Mouse (Mus musculus) kidney, adult 8-10 months (tissue): ENCODE measurements around the gene Nrap.
A peak's percentile ranks its signal among the peaks of the same experiment; 100 is the strongest.

Source experiments
- DNase-seq, 2 experiments: peaks; one replicate each; pipeline ENCODE4 v3.0.0; 2022

The Nrap gene

DNA sequence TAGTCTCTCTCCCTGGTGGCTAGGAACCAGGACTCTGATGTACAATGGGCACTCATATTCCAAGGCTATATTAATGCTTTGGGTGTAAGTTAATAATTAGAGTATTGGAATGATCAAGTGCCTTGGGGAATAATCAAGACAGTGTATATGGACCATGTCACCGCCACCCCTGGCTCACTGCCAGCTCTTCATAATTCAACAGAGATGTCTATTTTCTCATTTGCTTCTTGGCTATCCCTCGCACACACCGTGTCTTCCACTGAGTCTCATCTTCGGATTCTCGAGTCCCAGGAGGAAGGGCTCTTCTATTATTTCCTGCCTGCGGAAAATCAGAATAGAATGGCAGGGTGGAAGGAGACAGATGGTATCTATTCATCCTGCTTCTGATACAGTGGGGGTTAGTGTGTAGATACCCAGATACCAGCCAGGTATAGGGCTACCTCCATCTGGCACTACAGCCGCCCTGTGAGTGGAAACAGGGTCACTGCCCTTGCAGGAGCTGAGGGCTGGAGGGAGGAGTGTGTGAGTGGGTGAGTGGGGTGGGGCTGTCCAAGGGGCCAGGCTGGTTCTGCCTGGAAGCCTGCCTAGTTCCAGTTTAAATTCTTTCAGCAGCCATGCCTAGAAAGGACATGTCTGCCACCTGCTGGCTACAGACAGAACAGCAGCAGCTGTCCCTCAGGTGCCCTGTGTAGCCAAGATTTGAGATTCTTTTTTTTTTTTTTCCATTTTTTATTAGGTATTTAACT lies 95.0 kb downstream of the Nrap start:
- peak; percentile 82 to 88 for DNase-seq

DNA sequence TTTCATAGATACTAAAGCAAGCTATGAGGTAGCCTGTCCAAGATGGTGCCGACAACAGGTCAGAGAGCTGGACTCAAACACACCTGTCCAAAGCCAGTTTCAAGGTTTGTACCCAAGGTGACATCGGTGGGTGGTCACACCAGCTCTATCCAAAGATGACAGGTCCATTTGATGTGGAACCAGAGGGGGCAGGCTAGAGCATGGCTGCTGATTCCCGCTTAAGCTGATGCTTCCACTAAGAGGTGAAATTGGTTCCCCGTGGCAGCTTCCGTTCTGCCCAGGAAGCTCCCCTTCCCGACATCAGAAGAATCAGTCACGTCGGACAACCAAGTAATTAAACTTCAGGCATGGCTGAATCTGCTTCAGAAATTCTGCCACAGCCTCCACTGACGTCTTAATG lies 97.5 kb downstream of the Nrap start:
- DNase-seq, result no peak

DNA sequence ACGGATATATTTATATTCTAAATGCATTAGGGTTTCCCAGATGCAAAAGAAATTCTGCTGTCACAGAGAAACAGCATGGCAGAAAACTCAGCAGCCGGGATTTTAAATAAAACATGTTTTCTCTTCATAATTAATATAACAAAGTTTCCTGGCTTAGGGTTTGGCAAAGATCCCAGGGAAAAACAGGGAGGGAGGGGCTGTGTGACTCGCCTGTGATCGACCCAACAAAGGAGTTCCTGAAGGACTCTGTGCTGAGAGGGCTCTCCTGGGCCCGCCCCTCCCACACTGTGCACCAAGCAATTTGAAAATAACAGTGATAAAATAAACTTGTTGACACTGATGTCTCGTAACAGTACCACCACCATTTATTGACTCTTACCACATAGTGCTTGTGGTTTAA lies 97.9 kb downstream of the Nrap start:
- peak in 1 of 2 experiments; percentile 15 for DNase-seq

DNA sequence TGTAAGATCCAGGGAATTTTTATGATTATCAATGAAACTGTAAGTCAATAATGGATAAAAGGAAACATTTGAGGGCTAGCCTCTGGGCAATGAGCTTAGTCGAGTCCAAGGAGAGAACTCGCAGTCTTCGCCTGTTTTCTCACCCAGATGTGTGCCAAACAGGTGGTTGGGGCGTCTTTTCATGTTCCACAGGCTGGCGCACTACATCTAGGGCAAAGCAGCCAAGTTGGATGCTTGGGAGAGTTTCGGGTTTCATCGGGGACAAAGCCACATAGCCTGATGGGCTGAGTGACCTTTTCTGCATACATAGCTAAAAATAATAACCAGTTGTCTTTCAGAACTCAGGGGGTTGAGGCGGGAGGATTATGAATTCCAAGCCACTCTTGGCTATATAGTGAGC lies 100.2 kb downstream of the Nrap start:
- DNase-seq, result no peak

DNA sequence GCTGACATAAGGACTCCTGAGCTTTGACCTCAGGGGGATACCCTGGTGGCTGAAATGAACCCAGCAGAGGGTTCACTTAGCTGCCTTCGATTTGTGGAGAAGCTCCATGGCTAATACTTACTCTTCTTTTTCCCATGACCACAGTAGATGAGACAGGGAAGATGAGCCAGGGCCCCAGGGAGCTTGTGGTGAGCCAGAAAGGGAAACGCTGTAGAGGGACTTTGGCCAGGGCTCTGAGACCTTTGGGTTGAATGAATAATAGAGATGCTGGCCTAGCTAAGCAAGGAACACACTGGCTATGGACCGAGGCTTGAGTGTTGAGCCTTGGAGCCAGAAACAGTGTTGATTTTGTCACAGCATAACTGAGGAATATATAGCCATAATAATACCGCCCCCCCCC lies 101.4 kb downstream of the Nrap start:
- peak; percentile 49 for DNase-seq

DNA sequence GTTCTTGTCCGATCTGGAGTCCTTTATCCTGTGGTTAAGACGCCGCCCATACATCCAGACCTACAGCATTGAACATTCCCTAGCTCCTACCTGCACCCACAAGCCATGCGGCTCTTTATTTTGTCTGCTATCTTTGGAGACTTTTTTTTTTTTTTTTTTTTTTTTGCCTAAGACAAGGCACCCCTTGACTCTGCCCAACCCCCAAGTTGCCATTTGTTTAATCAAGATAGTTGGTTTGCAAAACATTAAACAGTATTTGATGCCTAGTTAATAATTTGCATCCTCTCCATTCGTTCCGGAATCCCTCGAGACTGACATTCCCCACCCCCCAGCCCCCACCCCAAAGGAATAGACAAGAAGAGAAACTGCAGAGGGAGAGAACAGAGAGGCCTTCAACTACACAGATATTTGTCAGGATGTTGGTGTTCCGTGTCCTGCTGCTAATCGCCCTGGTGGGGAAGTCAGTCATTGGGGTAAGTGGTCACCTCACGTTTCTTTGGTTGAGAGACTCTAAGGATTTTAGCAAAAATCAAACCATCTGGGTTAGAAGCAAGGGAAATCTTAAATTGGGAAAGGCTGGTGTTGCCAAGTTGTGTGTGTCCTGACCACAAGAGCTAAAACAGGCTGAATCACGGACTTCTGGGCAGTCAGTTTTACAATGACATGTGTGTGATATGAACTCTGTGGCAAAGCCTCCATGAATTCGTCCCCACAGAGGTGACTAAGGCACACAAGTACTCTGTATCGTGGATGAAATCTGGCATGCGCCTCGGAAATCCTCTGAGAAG lies 102.1 kb downstream of the Nrap start:
- DNase-seq, result peak; percentile 20 to 33

DNA sequence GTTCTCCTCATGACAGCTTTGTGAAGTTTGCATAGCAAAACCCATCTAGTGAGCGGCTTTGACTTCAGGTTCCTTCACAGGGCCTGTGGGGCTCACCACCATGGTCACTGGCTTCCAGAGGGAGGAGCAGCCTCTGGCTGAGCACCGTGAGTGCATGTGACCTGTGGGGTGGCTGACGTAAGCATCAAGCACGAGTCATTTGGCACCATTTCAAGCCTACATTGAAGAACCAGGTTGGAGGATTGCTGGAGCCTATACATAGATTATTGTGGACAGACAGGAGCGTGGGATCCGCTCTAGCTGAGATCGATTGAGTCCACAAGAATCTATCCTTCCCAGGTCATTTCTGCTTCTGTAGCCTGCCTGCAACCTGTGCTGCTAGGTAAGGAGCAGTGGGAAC lies 103.0 kb downstream of the Nrap start, which contains the start of gene Habp2:
Gene Habp2 (plus strand): TSS at position 272 of the 400 bp plus-strand sequence.
- peak; percentile 45 to 55 for DNase-seq

DNA sequence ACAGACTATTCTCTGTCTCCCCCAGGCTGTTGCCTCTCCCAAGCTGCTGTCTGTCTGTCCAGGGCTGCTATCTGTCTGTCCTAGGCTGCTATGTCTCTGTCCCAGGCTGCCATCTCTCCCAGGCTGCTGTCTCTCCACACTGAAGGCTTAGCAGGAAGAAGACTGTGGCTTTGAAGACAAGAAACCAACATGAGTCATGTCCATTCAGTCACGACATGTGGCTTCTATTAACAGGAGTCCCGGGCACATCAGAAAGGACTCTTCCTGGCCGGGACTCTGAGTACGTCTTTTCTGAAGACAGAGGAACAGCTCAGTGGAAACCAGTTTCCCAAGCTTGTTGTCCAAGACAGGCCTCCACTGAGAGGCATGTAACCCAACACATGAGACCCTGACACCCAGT lies 104.6 kb downstream of the Nrap start:
- DNase-seq, result no peak

DNA sequence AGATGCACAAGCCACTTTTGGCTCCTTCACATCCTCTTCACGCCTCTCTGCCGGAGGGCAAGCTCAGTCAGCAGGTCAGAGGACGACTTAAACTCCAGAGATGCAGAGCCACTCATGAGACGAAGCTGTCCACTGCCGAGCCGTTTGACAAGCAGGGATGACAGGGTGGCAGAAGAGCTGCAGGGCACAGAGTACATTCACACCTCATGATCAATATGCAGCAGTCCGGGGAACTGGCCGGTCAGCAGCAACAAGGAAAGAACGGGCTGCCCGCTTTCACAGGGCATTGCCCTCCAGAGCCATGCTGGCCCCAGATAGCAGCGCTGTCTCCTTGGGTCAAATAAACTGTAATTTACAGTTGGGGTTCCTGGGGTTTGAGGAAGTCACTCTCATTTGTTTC lies 111.5 kb downstream of the Nrap start:
- no peak for DNase-seq

DNA sequence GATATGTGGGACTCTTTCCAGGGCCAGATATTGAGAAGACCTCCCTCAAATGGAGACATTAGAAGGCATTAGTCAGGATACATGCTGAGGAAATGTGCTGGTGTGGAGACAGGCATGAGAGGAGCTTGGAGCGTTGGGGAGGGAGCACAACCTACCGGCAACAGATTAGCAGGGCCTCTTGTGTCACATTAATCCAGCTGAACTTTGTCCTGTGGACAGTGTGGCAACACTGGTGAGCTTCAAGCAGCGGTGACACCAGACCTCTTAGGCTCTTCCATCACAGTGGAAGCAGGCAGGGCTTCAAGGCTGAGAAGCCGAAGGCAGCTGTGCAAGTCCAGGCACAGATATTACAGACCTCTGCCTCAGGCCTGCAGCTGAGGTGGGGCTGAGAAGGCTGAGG lies 111.9 kb downstream of the Nrap start:
- DNase-seq, result no peak

DNA sequence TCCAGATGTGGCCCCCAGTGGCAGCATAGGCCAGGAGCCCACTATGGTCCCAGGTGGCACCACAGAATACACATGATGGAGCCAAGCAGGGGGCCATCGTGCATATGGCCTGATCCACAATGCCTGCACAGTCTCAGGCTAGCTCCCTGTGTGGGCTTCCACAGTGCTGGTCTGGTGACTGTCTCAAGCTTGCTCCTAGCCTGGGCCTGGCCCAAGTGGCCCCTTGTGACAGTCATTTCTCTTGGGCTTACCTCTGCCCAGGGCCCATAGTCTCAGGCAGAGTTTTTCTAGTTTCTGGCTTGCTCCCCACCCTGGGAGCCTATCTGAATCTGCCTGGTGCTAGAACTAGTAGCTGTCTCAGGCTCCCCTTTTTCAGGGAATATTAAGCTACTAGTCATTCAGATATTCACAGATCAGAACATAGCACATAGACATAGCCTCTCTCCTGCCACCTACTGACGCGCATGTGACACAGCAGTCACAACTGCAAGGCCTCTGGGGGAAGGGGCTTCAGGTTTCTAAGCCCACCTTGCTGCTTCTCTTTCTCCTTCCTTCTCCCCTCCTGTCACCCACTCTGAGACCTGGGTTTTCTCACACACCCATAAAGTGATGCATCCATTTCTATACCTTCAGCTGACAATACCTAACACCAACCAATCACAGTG lies 112.6 kb downstream of the Nrap start:
- DNase-seq, result no peak

DNA sequence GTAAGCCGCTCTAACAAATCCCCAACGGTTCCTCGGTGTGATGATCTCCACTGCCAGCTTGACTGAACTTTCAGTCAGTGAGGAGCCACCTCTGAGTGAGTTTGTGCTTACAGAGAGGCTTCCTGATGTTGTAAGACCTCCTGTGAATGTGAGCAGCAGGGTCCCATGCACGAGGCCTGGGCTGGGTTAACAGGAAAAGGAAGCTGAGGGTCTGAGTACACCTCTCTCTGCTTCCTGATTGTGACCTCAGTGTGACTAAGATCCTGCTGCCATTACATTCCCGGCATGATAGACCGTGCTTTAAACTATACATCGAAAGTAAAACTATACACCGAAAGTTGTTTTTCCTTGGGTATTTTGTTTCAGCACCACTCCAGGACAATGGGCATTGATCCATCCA lies 117.8 kb downstream of the Nrap start:
- no peak for DNase-seq
